Mouse (Mus musculus): ENCODE measurements around the gene Mybph. TPM values are rescaled to one million over a fixed set of nuclear protein-coding genes. Genes with fewer than 3 reads are reported as not detected.

The Mybph gene
- polyA plus RNA-seq, 1 experiment from 2014 or later = 0.18 TPM

DNA sequence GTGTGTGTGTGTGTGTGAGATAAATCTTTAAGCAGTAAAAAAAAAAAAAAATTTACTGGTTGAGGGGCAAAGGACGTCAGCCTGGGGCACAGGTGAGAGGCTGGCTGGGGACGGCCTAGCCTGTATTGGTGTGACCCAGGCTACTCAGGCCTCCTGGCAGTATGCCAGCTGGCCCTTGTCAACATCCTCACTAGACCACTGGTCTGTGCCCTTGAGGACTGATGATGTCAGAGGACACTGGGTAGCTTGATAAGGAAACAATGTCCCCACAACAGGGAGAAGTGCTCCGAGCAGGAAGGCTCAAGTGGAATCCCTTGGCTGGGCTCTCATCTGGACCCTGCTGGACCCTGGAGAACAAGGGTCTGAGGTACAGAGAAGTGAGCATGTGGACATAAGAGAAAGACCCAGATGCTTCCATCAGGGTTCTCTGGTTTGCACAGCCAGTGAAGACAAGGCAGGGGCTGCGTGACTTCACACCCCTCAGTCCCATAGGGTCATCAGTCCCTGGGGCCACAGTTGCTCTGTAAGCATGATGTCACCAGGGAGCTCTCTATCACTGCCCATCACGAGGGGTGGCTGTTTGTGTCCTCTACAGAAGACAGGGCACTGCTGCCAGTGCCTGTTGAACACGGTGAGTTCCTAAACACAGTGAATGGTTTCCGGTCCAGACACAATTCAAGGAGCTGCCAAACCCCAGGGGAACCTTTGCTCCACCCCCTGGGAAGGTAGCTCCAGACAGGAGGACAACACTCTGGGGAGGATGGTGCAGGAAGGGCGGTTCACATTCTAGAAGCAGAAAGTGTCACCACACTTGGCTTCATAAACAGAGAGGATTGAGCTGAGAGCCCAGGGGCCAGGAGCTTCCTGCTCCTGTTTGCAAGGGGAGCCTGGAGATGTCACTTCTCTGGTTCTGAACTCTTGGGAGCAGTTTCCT lies 29.1 kb downstream of the Mybph start:
- no peak overlapping the region for H3K27ac ChIP-seq (ENCODE audit: low read length)
- no peak for ATAC-seq
- no peak overlapping the region for H3K4me3 ChIP-seq (ENCODE audit: low read depth, low read length)
- no peak overlapping the region for H3K4me2 ChIP-seq (ENCODE audit: low read length)
- WGBS = 70% methylated on average over 8 of the region's 8 CpGs
- no peaks in the 10 kb centered on the region for H3K27me3 ChIP-seq (ENCODE audit: control insufficient read depth, insufficient read depth, low read depth, low read length)
- no peaks in the 10 kb centered on the region for H3K4me1 ChIP-seq (ENCODE audit: control insufficient read depth, insufficient read depth, low read length)
- no peaks in the 10 kb centered on the region for H3K9me3 ChIP-seq (replicated peaks; ENCODE audit: control insufficient read depth, low read length, poor library complexity, severe bottlenecking)
- no peak overlapping the region for H3K9ac ChIP-seq (ENCODE audit: low read depth, low read length)
- H3K36me3 ChIP-seq (ENCODE audit: control insufficient read depth, insufficient read depth, low read length) = no peaks in the 10 kb centered on the region

DNA sequence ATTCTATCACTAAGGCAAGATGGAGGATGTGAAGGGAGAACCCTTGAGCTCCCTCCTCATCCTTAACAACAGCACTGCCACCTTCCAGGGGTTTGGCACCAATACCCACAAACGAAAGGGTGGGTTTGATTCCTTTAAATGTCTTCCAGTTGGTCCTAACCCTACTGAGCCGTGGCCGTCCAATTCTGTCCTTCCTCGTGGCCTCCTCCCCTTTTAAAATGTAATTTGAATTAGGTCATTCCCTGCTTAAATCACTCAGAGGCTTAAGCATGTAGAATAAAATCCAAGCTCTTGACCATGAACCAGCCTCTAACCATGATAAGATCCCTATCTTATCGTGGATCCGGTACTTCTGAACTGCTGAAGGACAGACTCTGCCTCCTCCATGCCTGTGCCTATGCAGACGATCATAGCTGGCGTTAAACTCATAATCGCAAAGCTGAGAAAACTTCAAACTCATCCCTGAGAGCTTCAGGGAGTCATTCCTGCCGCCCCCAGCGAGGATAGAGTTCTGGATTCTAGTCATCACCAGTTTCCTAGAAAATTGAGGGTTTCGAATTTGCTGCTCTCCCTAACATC lies 31.5 kb downstream of the Mybph start:
- Histone ChIP-seq H3K9ac (ENCODE audit: low read depth, low read length) (no peak overlapping the region), H3K27me3 (ENCODE audit: control insufficient read depth, insufficient read depth, low read depth, low read length) (no peaks in the 10 kb centered on the region), H3K4me3 (ENCODE audit: low read depth, low read length) (no peak overlapping the region), H3K4me1 (ENCODE audit: control insufficient read depth, insufficient read depth, low read length) (no peaks in the 10 kb centered on the region), H3K36me3 (ENCODE audit: control insufficient read depth, insufficient read depth, low read length) (no peaks in the 10 kb centered on the region), H3K27ac (ENCODE audit: low read length) (no peak overlapping the region), H3K4me2 (ENCODE audit: low read length) (no peak overlapping the region), H3K9me3 (replicated peaks; ENCODE audit: control insufficient read depth, low read length, poor library complexity, severe bottlenecking) (no peaks in the 10 kb centered on the region)
- WGBS = 88% methylated on average over 12 of the region's 12 CpGs
- ATAC-seq = no peak

DNA sequence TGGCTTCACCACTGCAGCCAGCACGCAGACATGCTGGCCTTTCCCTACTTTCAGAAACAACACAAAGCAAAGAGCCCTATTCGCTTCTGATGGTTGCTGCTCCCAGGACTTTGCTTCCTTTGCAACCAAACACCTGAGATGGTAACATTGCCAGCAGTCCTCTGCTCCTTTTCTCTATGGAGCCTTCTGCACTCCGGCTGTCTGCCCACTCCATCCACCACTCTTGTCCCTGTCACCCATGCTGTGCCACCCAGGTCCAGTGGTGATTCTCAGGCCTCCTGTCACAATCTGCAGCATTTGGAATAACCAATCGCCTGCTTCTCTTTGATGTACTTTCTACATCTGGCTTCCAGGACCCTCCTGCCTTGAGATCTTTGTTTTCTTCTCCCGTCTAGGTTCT lies 32.1 kb downstream of the Mybph start:
- H3K9me3 ChIP-seq (replicated peaks; ENCODE audit: control insufficient read depth, low read length, poor library complexity, severe bottlenecking) = no peaks in the 10 kb centered on the region
- H3K4me3 ChIP-seq (ENCODE audit: low read depth, low read length) = no peak overlapping the region
- no peaks in the 10 kb centered on the region for H3K4me1 ChIP-seq (ENCODE audit: control insufficient read depth, insufficient read depth, low read length)
- no peak for ATAC-seq
- H3K27me3 ChIP-seq (ENCODE audit: control insufficient read depth, insufficient read depth, low read depth, low read length) = no peaks in the 10 kb centered on the region
- H3K27ac ChIP-seq (ENCODE audit: low read length) = no peak overlapping the region
- H3K36me3 ChIP-seq (ENCODE audit: control insufficient read depth, insufficient read depth, low read length) = no peaks in the 10 kb centered on the region
- 91% methylated on average over 5 of the region's 5 CpGs for WGBS
- H3K9ac ChIP-seq (ENCODE audit: low read depth, low read length) = no peak overlapping the region
- H3K4me2 ChIP-seq (ENCODE audit: low read length) = no peak overlapping the region

DNA sequence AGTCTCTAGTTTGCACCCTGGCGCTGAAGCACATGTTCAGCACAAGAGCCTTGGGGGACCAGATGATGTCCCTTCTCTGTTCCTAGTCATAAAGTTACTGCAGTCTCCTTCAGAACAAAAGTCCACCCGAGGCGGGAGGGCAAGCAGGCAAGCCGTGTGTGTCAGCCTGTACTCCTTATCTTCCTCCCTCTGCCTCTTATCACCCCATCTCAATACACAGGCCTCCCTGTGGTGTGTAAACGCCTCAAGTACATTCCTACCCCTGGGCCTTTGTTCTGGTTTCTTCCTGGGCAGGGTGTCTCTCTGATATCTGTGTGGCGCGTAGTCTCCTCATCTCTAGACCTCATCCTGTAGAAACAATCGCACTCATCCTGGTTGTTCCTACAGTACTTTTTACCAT lies 33.5 kb downstream of the Mybph start:
- no peaks in the 10 kb centered on the region for H3K4me1 ChIP-seq (ENCODE audit: control insufficient read depth, insufficient read depth, low read length)
- H3K27ac ChIP-seq (ENCODE audit: low read length) = no peak overlapping the region
- no peak overlapping the region for H3K9ac ChIP-seq (ENCODE audit: low read depth, low read length)
- WGBS = 86% methylated on average over 8 of the region's 8 CpGs
- H3K9me3 ChIP-seq (replicated peaks; ENCODE audit: control insufficient read depth, low read length, poor library complexity, severe bottlenecking) = no peaks in the 10 kb centered on the region
- H3K27me3 ChIP-seq (ENCODE audit: control insufficient read depth, insufficient read depth, low read depth, low read length) = no peaks in the 10 kb centered on the region
- no peak for ATAC-seq
- H3K36me3 ChIP-seq (ENCODE audit: control insufficient read depth, insufficient read depth, low read length) = no peaks in the 10 kb centered on the region
- no peak overlapping the region for H3K4me3 ChIP-seq (ENCODE audit: low read depth, low read length)
- H3K4me2 ChIP-seq (ENCODE audit: low read length) = no peak overlapping the region

DNA sequence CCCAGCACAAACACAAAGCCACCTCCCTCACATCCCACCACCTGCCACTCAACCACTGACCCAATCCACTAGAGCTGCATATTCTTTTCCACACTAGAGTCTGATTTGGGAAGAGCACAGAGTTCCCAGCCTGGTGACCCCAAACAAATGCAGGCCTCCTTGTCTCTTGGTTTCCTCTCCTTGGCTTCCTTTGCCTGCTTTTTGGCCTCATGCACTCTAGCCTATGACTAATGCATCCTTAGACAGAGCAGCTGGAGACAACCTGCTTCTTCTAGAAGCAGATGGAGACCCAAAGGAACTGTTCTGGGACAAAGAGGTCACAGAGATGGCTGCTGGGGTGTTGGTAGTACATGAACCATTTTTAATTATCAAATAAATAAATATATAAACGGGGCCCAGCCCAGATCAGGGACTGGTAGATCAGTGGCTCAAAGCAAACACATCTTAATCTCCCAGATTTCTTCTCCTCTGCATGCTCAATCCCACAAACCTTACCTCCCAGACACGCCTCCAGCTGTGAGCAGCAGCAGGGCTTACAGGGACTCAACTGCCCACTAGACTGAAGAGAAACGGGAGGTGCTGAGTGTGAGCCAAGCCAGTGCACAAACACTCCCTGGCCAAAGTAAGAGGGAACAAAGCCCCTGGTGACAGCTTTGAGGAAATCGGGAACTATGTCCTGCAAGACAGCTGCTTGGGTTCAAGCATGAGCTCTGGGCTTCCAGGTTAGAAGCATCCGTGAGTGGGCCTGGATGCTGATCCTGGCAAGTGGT lies 36.7 kb downstream of the Mybph start:
- ATAC-seq = no peak
- Histone ChIP-seq H3K4me2 (ENCODE audit: low read length) (no peak overlapping the region), H3K36me3 (ENCODE audit: control insufficient read depth, insufficient read depth, low read length) (no peaks in the 10 kb centered on the region), H3K4me1 (ENCODE audit: control insufficient read depth, insufficient read depth, low read length) (peaks cover 18% of the 10 kb centered on the region), H3K4me3 (ENCODE audit: low read depth, low read length) (no peak overlapping the region), H3K27ac (ENCODE audit: low read length) (no peak overlapping the region), H3K9ac (ENCODE audit: low read depth, low read length) (no peak overlapping the region), H3K9me3 (replicated peaks; ENCODE audit: control insufficient read depth, low read length, poor library complexity, severe bottlenecking) (no peaks in the 10 kb centered on the region), H3K27me3 (ENCODE audit: control insufficient read depth, insufficient read depth, low read depth, low read length) (peaks cover 7% of the 10 kb centered on the region)
- 69% methylated on average over 5 of the region's 5 CpGs for WGBS

DNA sequence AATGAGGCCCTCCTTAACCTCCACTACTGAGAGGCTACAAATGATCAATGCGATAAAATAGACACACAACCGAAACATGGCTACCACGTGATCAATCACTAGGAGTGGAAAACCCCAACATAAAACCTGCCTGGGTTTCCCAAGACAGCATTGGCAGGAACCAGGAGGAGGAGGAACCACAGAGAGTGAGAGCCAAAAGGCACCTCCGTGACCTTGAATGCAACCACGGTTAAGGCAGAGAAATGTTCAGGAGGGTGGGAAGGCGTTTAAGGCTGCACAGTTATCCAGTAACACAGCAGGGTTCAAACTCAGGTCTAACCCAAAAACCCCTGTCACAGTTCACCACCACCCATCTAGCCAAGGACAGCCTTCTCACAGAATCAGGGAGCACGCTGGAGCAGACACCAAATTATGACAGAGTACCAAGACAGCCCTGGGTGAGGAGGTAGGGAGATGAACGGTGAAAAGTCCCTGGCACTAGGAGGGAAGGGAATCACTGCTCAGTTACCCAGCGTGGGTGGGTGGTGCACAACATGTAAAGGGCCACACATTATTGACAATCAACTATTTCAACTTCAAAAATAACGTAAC lies 37.5 kb downstream of the Mybph start:
- peaks cover 20% of the 10 kb centered on the region for H3K4me1 ChIP-seq (ENCODE audit: control insufficient read depth, insufficient read depth, low read length)
- no peak overlapping the region for H3K9ac ChIP-seq (ENCODE audit: low read depth, low read length)
- no peak overlapping the region for H3K4me2 ChIP-seq (ENCODE audit: low read length)

DNA sequence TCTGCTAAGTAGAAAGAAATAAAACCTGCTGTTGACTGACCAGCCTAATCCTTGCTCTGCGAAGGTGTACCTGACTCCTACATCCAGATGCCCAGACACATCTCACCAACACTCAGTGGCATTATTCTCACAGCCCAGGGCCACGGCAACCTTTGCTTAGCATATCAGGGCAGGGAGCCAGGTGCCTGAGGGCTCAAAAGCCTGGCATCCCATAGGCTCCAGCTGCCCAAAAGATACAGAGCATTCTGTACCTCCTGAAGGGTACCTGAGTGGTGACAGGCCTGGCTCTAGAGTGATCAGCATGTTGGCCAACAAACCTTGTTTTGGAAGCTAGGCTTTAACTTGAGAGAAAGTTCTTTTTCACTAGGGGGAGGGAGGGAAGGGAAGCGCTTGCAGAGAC lies 38.0 kb downstream of the Mybph start:
- WGBS = 72% methylated on average over 3 of the region's 3 CpGs
- H3K4me1 ChIP-seq (ENCODE audit: control insufficient read depth, insufficient read depth, low read length) = peaks cover 24% of the 10 kb centered on the region
- no peak overlapping the region for H3K9ac ChIP-seq (ENCODE audit: low read depth, low read length)
- no peak overlapping the region for H3K27ac ChIP-seq (ENCODE audit: low read length)
- ATAC-seq = no peak
- peaks cover 7% of the 10 kb centered on the region for H3K27me3 ChIP-seq (ENCODE audit: control insufficient read depth, insufficient read depth, low read depth, low read length)
- no peaks in the 10 kb centered on the region for H3K36me3 ChIP-seq (ENCODE audit: control insufficient read depth, insufficient read depth, low read length)
- H3K4me2 ChIP-seq (ENCODE audit: low read length) = no peak overlapping the region
- H3K4me3 ChIP-seq (ENCODE audit: low read depth, low read length) = no peak overlapping the region
- H3K9me3 ChIP-seq (replicated peaks; ENCODE audit: control insufficient read depth, low read length, poor library complexity, severe bottlenecking) = no peaks in the 10 kb centered on the region

More for the DNA sequence above, 37.5 kb downstream of the Mybph start:
- Histone ChIP-seq H3K36me3 (ENCODE audit: control insufficient read depth, insufficient read depth, low read length) (no peaks in the 10 kb centered on the region), H3K9me3 (replicated peaks; ENCODE audit: control insufficient read depth, low read length, poor library complexity, severe bottlenecking) (no peaks in the 10 kb centered on the region), H3K27ac (ENCODE audit: low read length) (no peak overlapping the region), H3K4me3 (ENCODE audit: low read depth, low read length) (no peak overlapping the region), H3K27me3 (ENCODE audit: control insufficient read depth, insufficient read depth, low read depth, low read length) (peaks cover 7% of the 10 kb centered on the region)
- no peak for ATAC-seq
- WGBS = 89% methylated on average over 10 of the region's 10 CpGs

DNA sequence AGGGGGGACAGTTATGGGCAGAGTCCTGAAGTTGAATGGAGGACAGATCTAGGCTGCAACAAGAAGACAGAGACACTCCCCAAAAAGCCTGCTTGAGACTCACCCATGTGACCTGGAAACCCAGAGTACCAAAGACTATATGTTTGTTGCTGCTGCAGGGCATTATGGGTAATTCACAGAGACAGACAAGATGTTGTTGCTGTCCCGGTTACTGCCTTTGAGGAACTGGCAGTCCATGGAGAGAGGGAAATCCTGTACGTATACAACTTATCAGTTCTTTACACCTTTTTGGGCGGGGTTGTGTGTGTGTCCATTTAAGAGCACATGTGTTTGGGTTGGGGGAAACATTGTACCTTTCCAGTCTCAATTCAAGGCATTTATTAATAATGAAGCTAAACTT lies 38.4 kb downstream of the Mybph start:
- Histone ChIP-seq H3K9me3 (replicated peaks; ENCODE audit: control insufficient read depth, low read length, poor library complexity, severe bottlenecking) (no peaks in the 10 kb centered on the region), H3K4me3 (ENCODE audit: low read depth, low read length) (no peak overlapping the region), H3K27ac (ENCODE audit: low read length) (no peak overlapping the region), H3K4me1 (ENCODE audit: control insufficient read depth, insufficient read depth, low read length) (peaks cover 24% of the 10 kb centered on the region), H3K4me2 (ENCODE audit: low read length) (no peak overlapping the region), H3K36me3 (ENCODE audit: control insufficient read depth, insufficient read depth, low read length) (no peaks in the 10 kb centered on the region), H3K27me3 (ENCODE audit: control insufficient read depth, insufficient read depth, low read depth, low read length) (peaks cover 7% of the 10 kb centered on the region), H3K9ac (ENCODE audit: low read depth, low read length) (no peak overlapping the region)
- 83% methylated on average over 3 of the region's 3 CpGs for WGBS
- no peak for ATAC-seq
